Mouse (Mus musculus) heart, embryonic 13.5 days (tissue): ENCODE measurements around the gene Styxl1. TPM values are rescaled to one million over a fixed set of nuclear protein-coding genes. Genes with fewer than 3 reads are reported as not detected.

Experiments
- ATAC-seq: fragments of 200-750 bp; cut with Nextera tagmentation; 2 replicates; pipeline ENCODE4 v1.8.0; 2017; ENCODE audit warnings: moderate TSS enrichment; ENCODE audit not compliant: insufficient number of reproducible peaks, low FRiP score, low TSS enrichment; ENCODE audit errors: extremely low read depth
- H3K27ac ChIP-seq: fragments of 300-500 bp; sonication (generic); replicated peaks from 2 replicates; pipeline ENCODE4 v1.5.1; 2015; ENCODE audit warnings: moderate library complexity, mild to moderate bottlenecking, inconsistent platforms
- H3K27me3 ChIP-seq: fragments of 300-500 bp; sonication (generic); replicated peaks from 2 replicates; pipeline ENCODE4 v1.6.1; 2015; ENCODE audit warnings: mild to moderate bottlenecking, inconsistent platforms
- H3K36me3 ChIP-seq: fragments of 300-500 bp; sonication (generic); 2 replicates; pipeline ENCODE4 v1.6.1; 2015; ENCODE audit warnings: mild to moderate bottlenecking, inconsistent platforms
- H3K4me1 ChIP-seq: fragments of 300-500 bp; sonication (generic); 2 replicates; pipeline ENCODE4 v1.6.1; 2015; ENCODE audit warnings: inconsistent platforms
- H3K4me2 ChIP-seq: fragments of 300-500 bp; sonication (generic); 2 replicates; pipeline ENCODE4 v1.6.1; 2015; ENCODE audit warnings: inconsistent platforms, mild to moderate bottlenecking, moderate library complexity
- H3K4me3 ChIP-seq: fragments of 300-500 bp; sonication (generic); 2 replicates; pipeline ENCODE4 v1.5.1; 2015; ENCODE audit warnings: moderate library complexity, mild to moderate bottlenecking, inconsistent platforms
- H3K9ac ChIP-seq: fragments of 300-500 bp; sonication (generic); 2 replicates; pipeline ENCODE4 v1.6.1; 2015; ENCODE audit warnings: inconsistent platforms, mild to moderate bottlenecking, moderate library complexity
- H3K9me3 ChIP-seq: fragments of 300-500 bp; sonication (generic); 2 replicates; pipeline ENCODE4 v1.6.1; 2016; ENCODE audit warnings: inconsistent platforms
- WGBS: fragments of 180-500 bp; shearing (Covaris S2); methylation state at CpG from one replicate; pipeline ENCODE4 v1.1.7; 2015; ENCODE audit warnings: mixed read lengths; 5-methylcytosine and 5-hydroxymethylcytosine counted together
- polyA plus RNA-seq: library from polyadenylated mRNA; unstranded; fragments of >200 nt; fragmentation: Nextera tagmentation; extraction: Ambion mirVana; gene quantifications from 2 replicates; pipeline ENCODE4 v1.2.1, GENCODE M21; 2015

Gene Styxl1
- polyA plus RNA-seq, 1 experiment from 2014 or later: not detected

DNA sequence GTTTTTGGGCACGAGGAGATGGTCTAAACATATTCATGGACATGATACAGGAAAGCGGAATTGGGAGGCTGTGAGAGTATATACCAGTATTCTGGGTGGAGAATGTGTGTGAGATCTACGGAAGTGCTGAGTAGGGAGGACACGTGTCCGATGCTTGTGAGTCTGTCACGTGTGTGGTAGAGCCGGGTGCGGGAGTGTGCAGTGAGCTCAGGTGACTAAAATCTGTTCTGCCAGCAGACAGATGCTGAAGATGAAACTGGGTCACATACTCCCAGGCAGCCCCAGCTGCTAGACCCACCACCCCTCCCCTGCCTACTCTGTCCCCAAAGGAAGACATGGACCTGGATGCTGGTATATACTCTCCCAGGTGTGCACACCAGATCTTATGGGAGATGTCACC is 24.5 kb upstream of the Styxl1 start:
- 86% methylated on average over 8 of the region's 8 CpGs for WGBS
- H3K4me1 ChIP-seq: peaks cover 19% of the 10 kb centered on the region
- H3K4me2 ChIP-seq: no peak overlapping the region
- no peaks in the 10 kb centered on the region for H3K36me3 ChIP-seq
- no peak for ATAC-seq
- no peak overlapping the region for H3K4me3 ChIP-seq
- no peak overlapping the region for H3K9ac ChIP-seq
- peaks cover 29% of the 10 kb centered on the region for H3K27me3 ChIP-seq
- H3K9me3 ChIP-seq: no peaks in the 10 kb centered on the region
- H3K27ac ChIP-seq: no peak overlapping the region

DNA sequence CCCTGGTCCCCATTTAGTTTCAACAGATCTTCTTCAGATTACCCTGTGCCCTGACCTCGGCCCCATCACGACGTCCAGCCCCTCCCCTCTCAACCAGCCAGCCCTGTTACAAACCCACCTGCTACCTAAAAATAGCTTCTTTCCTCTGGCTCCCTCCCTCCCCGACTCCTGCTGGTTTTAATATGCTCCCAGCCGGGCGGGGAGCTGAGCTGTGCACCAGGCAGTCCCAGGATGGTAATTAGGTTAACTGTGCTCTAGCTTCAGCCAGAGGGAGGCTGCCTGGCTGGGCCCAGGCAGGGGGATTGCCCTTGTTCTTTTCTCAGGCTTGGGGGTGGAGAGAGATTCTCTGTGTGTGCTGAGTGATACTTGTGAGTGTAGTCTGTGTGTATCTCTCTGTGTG is 22.7 kb upstream of the Styxl1 start:
- Histone ChIP-seq H3K4me3 (no peak overlapping the region), H3K27me3 (peaks cover 23% of the 10 kb centered on the region), H3K4me2 (peak overlapping the region; percentile 37), H3K36me3 (no peaks in the 10 kb centered on the region), H3K27ac (0 out of 2 replicates have a peak overlapping the region, but pooled peaks have one; percentile 9), H3K9ac (peak overlapping the region; percentile 47; the same call in 1 of the 2 replicates), H3K4me1 (peaks cover 13% of the 10 kb centered on the region), H3K9me3 (no peaks in the 10 kb centered on the region)
- no peak for ATAC-seq
- 4% methylated on average over 6 of the region's 6 CpGs for WGBS

DNA sequence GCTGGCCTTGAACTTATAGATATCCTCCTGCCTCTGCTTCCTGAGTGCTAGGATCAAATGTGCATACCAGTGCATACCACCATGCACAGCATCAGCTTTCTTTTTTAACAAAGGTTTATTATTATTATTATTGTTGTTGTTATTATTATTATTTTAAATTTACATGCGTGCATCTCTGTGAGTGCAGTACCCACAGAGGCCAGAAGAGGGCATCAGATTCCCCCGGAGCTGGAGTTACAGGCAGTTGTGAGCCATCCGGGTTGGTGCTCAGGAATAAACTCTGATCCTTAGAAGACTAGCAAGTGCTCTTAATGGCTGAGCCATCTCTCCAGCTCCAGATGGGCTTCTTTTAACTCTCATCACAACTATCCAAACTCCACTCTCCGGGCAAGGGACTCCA is 21.6 kb upstream of the Styxl1 start:
- Histone ChIP-seq H3K4me1 (peaks cover 18% of the 10 kb centered on the region), H3K27me3 (peaks cover 20% of the 10 kb centered on the region), H3K27ac (no peak overlapping the region), H3K4me3 (no peak overlapping the region), H3K9me3 (no peaks in the 10 kb centered on the region), H3K36me3 (no peaks in the 10 kb centered on the region), H3K4me2 (no peak overlapping the region), H3K9ac (no peak overlapping the region)
- no peak for ATAC-seq
- WGBS: 33% methylated on average over 4 of the region's 4 CpGs

DNA sequence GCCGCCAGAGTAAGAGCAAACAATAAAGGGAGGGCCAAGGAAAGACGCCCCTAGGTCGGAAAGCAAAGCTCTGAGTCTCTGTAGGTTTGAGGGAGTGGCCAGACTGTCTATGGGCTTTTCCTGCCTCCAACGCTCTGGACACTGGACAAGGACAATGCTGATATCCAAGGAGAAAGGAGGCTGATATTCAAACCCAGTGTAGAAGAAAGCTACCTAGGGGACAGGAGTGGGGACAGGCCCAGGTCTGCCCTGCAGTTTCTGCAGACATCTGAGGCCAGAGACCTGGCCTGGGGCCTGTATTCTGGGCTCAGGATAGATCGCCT is 16.6 kb upstream of the Styxl1 start:
- Histone ChIP-seq H3K9ac (peak overlapping the region; percentile 77), H3K36me3 (peaks cover 28% of the 10 kb centered on the region), H3K4me1 (peaks cover 14% of the 10 kb centered on the region), H3K27ac (peak overlapping the region; percentile 70), H3K4me3 (peak overlapping the region; percentile 49), H3K9me3 (no peaks in the 10 kb centered on the region), H3K4me2 (peak overlapping the region; percentile 66), H3K27me3 (0 out of 2 replicates have a peak, but pooled peaks cover 3% of the 10 kb centered on the region)
- 0 out of 2 replicates have a peak, but pooled peaks have one; percentile 42 for ATAC-seq
- 6% methylated on average over 5 of the region's 5 CpGs for WGBS

GRCm38 (mm10) chr5:135793996-135794858 is 16.0 kb upstream of the Styxl1 start:
- Histone ChIP-seq H3K27me3 (0 out of 2 replicates have a peak, but pooled peaks cover 3% of the 10 kb centered on the region), H3K4me1 (peaks cover 14% of the 10 kb centered on the region), H3K9ac (peak overlapping the region; percentile 77), H3K27ac (peak overlapping the region; percentile 70), H3K4me2 (peak overlapping the region; percentile 66), H3K4me3 (peak overlapping the region; percentile 49), H3K36me3 (peaks cover 34% of the 10 kb centered on the region), H3K9me3 (no peaks in the 10 kb centered on the region)
- ATAC-seq: peak; percentile 61; the same call in 1 of the 2 replicates
- 9% methylated on average over 20 of the region's 20 CpGs for WGBS

- H3K4me1 ChIP-seq: peaks cover 35% of the 10 kb centered on the region
- no peaks in the 10 kb centered on the region for H3K9me3 ChIP-seq
- 75% methylated on average over 4 of the region's 4 CpGs for WGBS
- H3K36me3 ChIP-seq: peaks cover 81% of the 10 kb centered on the region
- no peak overlapping the region for H3K4me3 ChIP-seq
- H3K27me3 ChIP-seq: no peaks in the 10 kb centered on the region
- no peak overlapping the region for H3K27ac ChIP-seq
- H3K4me2 ChIP-seq: no peak overlapping the region
- ATAC-seq: no peak
- H3K9ac ChIP-seq: peak overlapping the region; percentile 28; the same call in 1 of the 2 replicates
Measured at GRCm38 (mm10) chr5:135782901-135783300, 4.7 kb upstream of the Styxl1 start.

- 72% methylated on average over 8 of the region's 8 CpGs for WGBS
- H3K9me3 ChIP-seq: no peaks in the 10 kb centered on the region
- peak overlapping the region; percentile 98 for H3K9ac ChIP-seq
- H3K27me3 ChIP-seq: no peaks in the 10 kb centered on the region
- peaks cover 55% of the 10 kb centered on the region for H3K36me3 ChIP-seq
- H3K4me3 ChIP-seq: peak overlapping the region; percentile 73
- peak overlapping the region; percentile 98; the same call in 1 of the 2 replicates for H3K27ac ChIP-seq
- ATAC-seq: no peak
- peaks cover 42% of the 10 kb centered on the region for H3K4me1 ChIP-seq
- H3K4me2 ChIP-seq: peak overlapping the region; percentile 78
Measured at GRCm38 (mm10) chr5:135780331-135780730, 2.1 kb upstream of the Styxl1 start.

- under 1% methylated on average over 70 of the region's 70 CpGs for WGBS
Measured at GRCm38 (mm10) chr5:135778471-135779445, 573 bp upstream of the Styxl1 start, which contains the start of gene Mdh2. Gene Mdh2, plus strand, starts transcription at chr5:135778480.

DNA sequence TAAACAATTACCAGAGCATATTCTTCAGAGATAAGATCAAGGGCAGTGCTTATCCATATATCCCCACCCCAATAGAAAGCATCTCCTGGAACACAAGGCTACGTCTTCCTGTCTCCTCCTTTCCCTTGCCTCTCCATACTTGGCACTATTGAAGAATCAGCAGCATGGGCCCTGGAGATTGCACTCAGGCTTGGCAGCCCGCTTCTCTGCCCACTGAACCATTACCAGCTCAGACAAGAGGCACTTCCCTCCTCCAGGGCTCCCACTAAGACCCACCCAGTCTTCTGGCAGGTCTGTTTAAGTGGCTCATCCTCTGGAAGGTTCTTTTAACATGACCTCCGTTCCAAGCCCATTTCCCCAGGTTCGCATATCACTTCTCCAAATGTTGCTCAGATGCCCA is 1.6 kb downstream of the Styxl1 start:
- Histone ChIP-seq H3K9ac (peak overlapping the region; percentile 12; the same call in 1 of the 2 replicates), H3K27ac (no peak overlapping the region), H3K9me3 (no peaks in the 10 kb centered on the region), H3K4me1 (peaks cover 35% of the 10 kb centered on the region), H3K36me3 (peaks cover 17% of the 10 kb centered on the region), H3K4me2 (no peak overlapping the region), H3K4me3 (no peak overlapping the region), H3K27me3 (peaks cover 12% of the 10 kb centered on the region)
- no peak for ATAC-seq
- WGBS: 73% methylated on average over 4 of the region's 4 CpGs

More at GRCm38 (mm10) chr5:135778471-135779445, 573 bp upstream of the Styxl1 start, which contains the start of gene Mdh2:
- Histone ChIP-seq H3K27me3 (peaks cover 8% of the 10 kb centered on the region), H3K9me3 (no peaks in the 10 kb centered on the region), H3K4me2 (peak within 1 kb of the TSS; percentile 81), H3K27ac (peak within 1 kb of the TSS; percentile 98), H3K9ac (peak within 1 kb of the TSS; percentile 98), H3K4me1 (peaks cover 42% of the 10 kb centered on the region), H3K4me3 (peak within 1 kb of the TSS; percentile 73), H3K36me3 (peaks cover 39% of the 10 kb centered on the region)
- ATAC-seq: peak; percentile 98

DNA sequence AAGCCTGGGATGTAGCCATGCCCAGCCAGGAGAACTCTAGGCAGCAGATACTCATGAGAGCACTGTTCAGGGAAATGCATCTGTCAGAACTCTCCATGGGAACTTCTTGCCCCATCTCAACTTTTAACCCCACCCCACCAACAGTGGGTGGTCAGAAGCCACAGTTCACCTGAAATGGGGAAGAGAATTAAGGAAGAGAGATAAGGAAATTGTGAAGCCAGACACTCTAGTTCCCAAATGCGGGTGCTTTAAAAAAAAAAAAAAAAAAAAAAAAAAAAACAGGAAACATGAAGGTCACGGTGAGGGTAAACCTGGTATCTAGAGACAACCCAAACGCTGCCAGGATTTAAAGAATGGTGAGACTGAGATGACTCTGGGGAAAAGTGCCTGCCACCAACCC is 5.7 kb downstream of the Styxl1 start:
- Histone ChIP-seq H3K9me3 (no peaks in the 10 kb centered on the region), H3K4me2 (no peak overlapping the region), H3K27ac (no peak overlapping the region), H3K9ac (no peak overlapping the region), H3K36me3 (no peaks in the 10 kb centered on the region), H3K4me1 (peaks cover 8% of the 10 kb centered on the region), H3K4me3 (no peak overlapping the region), H3K27me3 (peaks cover 18% of the 10 kb centered on the region)
- 32% methylated on average over 3 of the region's 3 CpGs for WGBS
- ATAC-seq: no peak

DNA sequence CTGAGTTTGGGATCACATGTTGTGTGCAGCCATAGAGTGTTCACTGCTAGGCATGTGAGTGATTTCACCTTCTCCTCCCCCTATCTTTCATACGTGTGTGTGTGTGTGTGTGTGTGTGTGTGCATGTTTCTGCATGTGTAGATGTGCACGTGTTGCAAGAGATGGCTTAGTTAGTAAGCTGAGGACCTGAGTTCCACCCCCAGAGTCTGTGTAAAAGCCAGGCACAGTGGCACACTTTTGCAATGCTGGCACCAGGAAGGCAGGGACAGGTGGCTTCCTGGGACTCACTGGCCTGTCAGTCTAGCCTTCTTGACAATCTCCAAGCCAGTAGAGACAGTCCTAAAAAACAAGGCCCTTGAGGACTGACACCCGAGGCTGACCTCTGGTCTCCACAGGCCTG is 13.2 kb downstream of the Styxl1 start:
- H3K4me1 ChIP-seq: no peaks in the 10 kb centered on the region
- WGBS: 46% methylated on average over 3 of the region's 3 CpGs
- no peak overlapping the region for H3K4me3 ChIP-seq
- no peaks in the 10 kb centered on the region for H3K9me3 ChIP-seq
- peaks cover 25% of the 10 kb centered on the region for H3K27me3 ChIP-seq
- no peak overlapping the region for H3K9ac ChIP-seq
- no peak overlapping the region for H3K4me2 ChIP-seq
- H3K27ac ChIP-seq: no peak overlapping the region
- ATAC-seq: no peak
- H3K36me3 ChIP-seq: no peaks in the 10 kb centered on the region
